12 mouse cellular contexts compared by ENCODE assay signal in the genomic region with DNA sequence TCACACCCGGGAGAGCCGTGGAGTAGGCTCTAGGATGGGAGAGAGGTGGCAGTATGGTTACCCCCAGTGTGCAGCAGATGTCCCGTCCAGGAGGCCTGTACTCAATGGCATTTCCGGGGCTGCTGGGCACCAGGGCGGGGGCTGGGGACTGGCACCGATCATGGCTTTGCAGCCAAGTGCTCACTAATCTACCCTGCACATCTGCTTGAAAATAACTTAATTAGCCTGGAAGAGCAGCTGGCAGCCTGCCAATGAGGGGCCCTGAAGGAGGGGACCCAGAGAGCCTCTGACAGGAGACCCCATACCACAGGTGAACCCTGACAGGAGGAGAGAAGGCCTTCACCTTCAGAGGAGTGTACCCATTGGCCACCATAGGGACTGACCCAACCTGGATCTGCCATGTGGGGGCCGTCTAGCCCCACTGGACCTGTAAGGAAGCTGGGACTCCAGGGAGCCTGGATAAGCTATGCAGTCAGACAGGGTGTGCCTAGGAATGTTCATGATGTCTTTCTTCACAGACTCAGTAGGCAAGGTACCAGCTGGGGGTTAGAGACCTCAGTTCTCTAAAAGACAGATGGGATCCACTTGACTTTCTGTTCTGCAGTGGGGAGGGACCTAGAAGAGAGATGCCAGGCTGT.
DNase-seq lines count a peak whose midpoint lies in the region; ATAC-seq lines count a peak whose summit lies in the region.
"Had no signal": no experiment of that assay in that cellular context is flagged by ENCODE, and none has a peak within 500 bp of the region (broad histone marks: within the 10 kb centered on the region; RNA-seq: fewer than 3 reads in every experiment).

No protein-coding gene starts in this region.

- no peaks in the 10 kb centered on the region for H3K9me3 ChIP-seq in forebrain, embryonic 14.5 days (replicated peaks; ENCODE audit: control insufficient read depth, low read length)
- no peaks in the 10 kb centered on the region for H3K9me3 ChIP-seq in forebrain, embryonic 12.5 days
- H3K9me3 ChIP-seq in midbrain, embryonic 14.5 days (ENCODE audit: control insufficient read depth, low read length): no peaks in the 10 kb centered on the region
- no peaks in the 10 kb centered on the region for H3K9me3 ChIP-seq in midbrain, embryonic 16.5 days (replicated peaks; ENCODE audit: control insufficient read depth, low read length, poor library complexity, severe bottlenecking)
- H3K9me3 ChIP-seq in intestine, embryonic 14.5 days (ENCODE audit: control insufficient read depth, low read length): no peaks in the 10 kb centered on the region
- H3K9me3 ChIP-seq in stomach, embryonic 16.5 days (replicated peaks; ENCODE audit: control insufficient read depth, low read length): no peaks in the 10 kb centered on the region
- H3K9me3 ChIP-seq: liver, embryonic 15.5 days had no signal

- peak; percentile 13; the same call in 1 of the 2 replicates for ATAC-seq in forebrain, embryonic 14.5 days
- ATAC-seq in forebrain, embryonic 12.5 days (ENCODE audit: low FRiP score): no peak
- ATAC-seq in midbrain, embryonic 14.5 days (ENCODE audit: low FRiP score, low TSS enrichment): peak; percentile 9; the same call in 1 of the 2 replicates
- ATAC-seq in midbrain, embryonic 16.5 days: no peak
- peak; percentile 18; the same call in 1 of the 2 replicates for ATAC-seq in intestine, embryonic 14.5 days (replicated peaks; ENCODE audit: low FRiP score, low TSS enrichment, low read depth)
- peak; percentile 16; the same call in 1 of the 2 replicates for ATAC-seq in stomach, embryonic 16.5 days (ENCODE audit: insufficient read depth, low FRiP score)

- no peaks in the 10 kb centered on the region for H3K36me3 ChIP-seq in forebrain, embryonic 14.5 days (ENCODE audit: control insufficient read depth, insufficient read depth, low read length)
- no peaks in the 10 kb centered on the region for H3K36me3 ChIP-seq in forebrain, embryonic 12.5 days (replicated peaks)
- no peaks in the 10 kb centered on the region for H3K36me3 ChIP-seq in midbrain, embryonic 14.5 days (ENCODE audit: control insufficient read depth, insufficient read depth, low read length)
- H3K36me3 ChIP-seq in midbrain, embryonic 16.5 days (ENCODE audit: control insufficient read depth, insufficient read depth, low read length): no peaks in the 10 kb centered on the region
- H3K36me3 ChIP-seq in intestine, embryonic 14.5 days (ENCODE audit: control insufficient read depth, insufficient read depth, low read length): no peaks in the 10 kb centered on the region
- H3K36me3 ChIP-seq in stomach, embryonic 16.5 days (ENCODE audit: control insufficient read depth, insufficient read depth, low read length): no peaks in the 10 kb centered on the region
- H3K36me3 ChIP-seq: liver, embryonic 15.5 days had no signal

- peaks cover 18% of the 10 kb centered on the region for H3K4me1 ChIP-seq in forebrain, embryonic 14.5 days (ENCODE audit: control insufficient read depth, insufficient read depth, low read length)
- peaks cover 16% of the 10 kb centered on the region for H3K4me1 ChIP-seq in forebrain, embryonic 12.5 days
- peaks cover 5% of the 10 kb centered on the region; the same call in 1 of the 2 replicates for H3K4me1 ChIP-seq in midbrain, embryonic 14.5 days (ENCODE audit: control insufficient read depth, insufficient read depth, low read length)
- H3K4me1 ChIP-seq in midbrain, embryonic 16.5 days (ENCODE audit: control insufficient read depth, insufficient read depth, low read length): peaks cover 4% of the 10 kb centered on the region; the same call in 1 of the 2 replicates
- no peaks in the 10 kb centered on the region for H3K4me1 ChIP-seq in intestine, embryonic 14.5 days (replicated peaks; ENCODE audit: control insufficient read depth, insufficient read depth, low read length)
- H3K4me1 ChIP-seq in stomach, embryonic 16.5 days (ENCODE audit: control insufficient read depth, insufficient read depth, low read length): 0 out of 2 replicates have a peak, but pooled peaks cover 6% of the 10 kb centered on the region
- H3K4me1 ChIP-seq: liver, embryonic 15.5 days had no signal

- DNase-seq in forebrain, embryonic 14.5 days (ENCODE audit: low spot score): no peak
- DNase-seq in midbrain, embryonic 14.5 days: peak; percentile 44
- no peak for DNase-seq in intestine, embryonic 14.5 days (ENCODE audit: low spot score)
- DNase-seq in left cerebral cortex, postnatal 14 days (ENCODE audit: low spot score in 2 of 2): no peak
- DNase-seq in thymus, postnatal 14 days: no peak
- DNase-seq: kidney, adult 8-10 months had no signal

- 47% methylated on average over 7 of the region's 7 CpGs for WGBS in forebrain, embryonic 14.5 days
- 69% methylated on average over 7 of the region's 7 CpGs for WGBS in forebrain, embryonic 12.5 days
- 60% methylated on average over 7 of the region's 7 CpGs for WGBS in midbrain, embryonic 14.5 days
- 60% methylated on average over 7 of the region's 7 CpGs for WGBS in midbrain, embryonic 16.5 days
- WGBS in intestine, embryonic 14.5 days: 77% methylated on average over 7 of the region's 7 CpGs
- 69% methylated on average over 7 of the region's 7 CpGs for WGBS in stomach, embryonic 16.5 days

- H3K4me2 ChIP-seq in forebrain, embryonic 14.5 days (ENCODE audit: low read length): no peak overlapping the region
- H3K4me2 ChIP-seq in forebrain, embryonic 12.5 days: no peak overlapping the region
- no peak overlapping the region for H3K4me2 ChIP-seq in midbrain, embryonic 14.5 days (ENCODE audit: low read length)
- no peak overlapping the region for H3K4me2 ChIP-seq in midbrain, embryonic 16.5 days (ENCODE audit: low read length)
- no peak overlapping the region for H3K4me2 ChIP-seq in intestine, embryonic 14.5 days (ENCODE audit: low read length)
- no peak overlapping the region for H3K4me2 ChIP-seq in stomach, embryonic 16.5 days (ENCODE audit: low read depth, low read length)
- H3K4me2 ChIP-seq: liver, embryonic 15.5 days had no signal

- intact Hi-C loops in left cerebral cortex, postnatal 14 days (cut with DNase I): loop anchor here (10.0 kb wide), 1 partner anchor 312 kb away; a partner anchor contains a TSS

- H3K27me3 ChIP-seq in forebrain, embryonic 14.5 days (replicated peaks; ENCODE audit: control insufficient read depth, insufficient read depth, low read length): no peaks in the 10 kb centered on the region
- 0 out of 2 replicates have a peak, but pooled peaks cover 4% of the 10 kb centered on the region for H3K27me3 ChIP-seq in forebrain, embryonic 12.5 days
- no peaks in the 10 kb centered on the region for H3K27me3 ChIP-seq in midbrain, embryonic 14.5 days (ENCODE audit: control insufficient read depth, insufficient read depth, low read length)
- H3K27me3 ChIP-seq in midbrain, embryonic 16.5 days (ENCODE audit: control insufficient read depth, insufficient read depth, low read depth, low read length): no peaks in the 10 kb centered on the region
- H3K27me3 ChIP-seq in intestine, embryonic 14.5 days (replicated peaks; ENCODE audit: control insufficient read depth, insufficient read depth, low read length): no peaks in the 10 kb centered on the region
- H3K27me3 ChIP-seq in stomach, embryonic 16.5 days (ENCODE audit: control insufficient read depth, insufficient read depth, low read length): no peaks in the 10 kb centered on the region
- H3K27me3 ChIP-seq: liver, embryonic 15.5 days had no signal

- H3K27ac ChIP-seq in forebrain, embryonic 14.5 days (ENCODE audit: low read depth, low read length): no peak overlapping the region
- H3K27ac ChIP-seq in forebrain, embryonic 12.5 days: no peak overlapping the region
- H3K27ac ChIP-seq in midbrain, embryonic 14.5 days (replicated peaks; ENCODE audit: low read depth, low read length): no peak overlapping the region
- no peak overlapping the region for H3K27ac ChIP-seq in midbrain, embryonic 16.5 days (ENCODE audit: low read length)
- H3K27ac ChIP-seq in intestine, embryonic 14.5 days (ENCODE audit: low read depth): no peak overlapping the region
- no peak overlapping the region for H3K27ac ChIP-seq in stomach, embryonic 16.5 days (ENCODE audit: low read length)
- H3K27ac ChIP-seq: layer of hippocampus, adult 2 months; liver, embryonic 15.5 days; macrophage had no signal

- no peak overlapping the region for H3K9ac ChIP-seq in forebrain, embryonic 14.5 days (ENCODE audit: low read length)
- no peak overlapping the region for H3K9ac ChIP-seq in forebrain, embryonic 12.5 days
- H3K9ac ChIP-seq in midbrain, embryonic 14.5 days (replicated peaks; ENCODE audit: low read length): no peak overlapping the region
- H3K9ac ChIP-seq in midbrain, embryonic 16.5 days (ENCODE audit: low read depth, low read length): no peak overlapping the region
- no peak overlapping the region for H3K9ac ChIP-seq in intestine, embryonic 14.5 days (ENCODE audit: low read length)
- no peak overlapping the region for H3K9ac ChIP-seq in stomach, embryonic 16.5 days (ENCODE audit: low read length)
- H3K9ac ChIP-seq: liver, embryonic 15.5 days had no signal

- H3K4me3 ChIP-seq in forebrain, embryonic 14.5 days (ENCODE audit: low read depth, low read length): no peak overlapping the region
- H3K4me3 ChIP-seq in forebrain, embryonic 12.5 days (replicated peaks): no peak overlapping the region
- H3K4me3 ChIP-seq in midbrain, embryonic 14.5 days (replicated peaks; ENCODE audit: low read depth, low read length): no peak overlapping the region
- H3K4me3 ChIP-seq in midbrain, embryonic 16.5 days (ENCODE audit: low read depth, low read length): no peak overlapping the region
- no peak overlapping the region for H3K4me3 ChIP-seq in intestine, embryonic 14.5 days (ENCODE audit: low read depth, low read length)
- H3K4me3 ChIP-seq in stomach, embryonic 16.5 days (replicated peaks; ENCODE audit: low read length): no peak overlapping the region
- H3K4me3 ChIP-seq: layer of hippocampus, adult 2 months; liver, embryonic 15.5 days had no signal

Comparison
In these comparisons a context has a peak if more than half of its experiments do, and no peak if none do; other contexts are left out.
1. ATAC-seq: peak in forebrain, embryonic 14.5 days (single experiment), midbrain, embryonic 14.5 days (single experiment), intestine, embryonic 14.5 days (single experiment) and stomach, embryonic 16.5 days (single experiment); none in forebrain, embryonic 12.5 days (single experiment) and midbrain, embryonic 16.5 days (single experiment).